Mouse (Mus musculus): ENCODE measurements around the gene Prkca. TPM values are rescaled to one million over a fixed set of nuclear protein-coding genes. Genes with fewer than 3 reads are reported as not detected.

Gene Prkca
- total RNA-seq, 1 experiment = 8.4 TPM

GRCm38 (mm10) chr11:108178258-108178657 is 165.5 kb downstream of the Prkca start:
- no peak overlapping the region for H3K9ac ChIP-seq (ENCODE audit: insufficient read depth, low read depth, low read length, poor library complexity, severe bottlenecking)
- no peaks in the 10 kb centered on the region for H3K4me1 ChIP-seq (ENCODE audit: control insufficient read depth in 2 of 2, insufficient read depth in 2 of 2, low read length in 2 of 2, poor library complexity in 1 of 2)
- H3K27ac ChIP-seq (ENCODE audit: insufficient read depth, low read depth, low read length, poor library complexity, severe bottlenecking) = no peak overlapping the region
- no peak for TF ChIP-seq MAFK (IDR thresholded peaks at IDR 0.05; ENCODE audit: insufficient read depth, low read depth, low read length)
- no peak for TF ChIP-seq ZNF384 (IDR thresholded peaks at IDR 0.05; ENCODE audit: low read depth, low read length)
- no peak for TF ChIP-seq HCFC1 (IDR thresholded peaks at IDR 0.05; ENCODE audit: borderline replicate concordance, insufficient read depth, low read length)
- no peak for TF ChIP-seq CHD2 (IDR thresholded peaks at IDR 0.05; ENCODE audit: low read depth, low read length)
- TF ChIP-seq ZC3H11A (IDR thresholded peaks at IDR 0.05; ENCODE audit: borderline replicate concordance, low read depth, low read length) = no peak
- no peaks in the 10 kb centered on the region for H3K36me3 ChIP-seq (ENCODE audit: control insufficient read depth, insufficient read depth, low read length, poor library complexity, severe bottlenecking)
- H3K4me3 ChIP-seq (ENCODE audit: insufficient read depth in 1 of 2, low read depth in 1 of 2, low read length in 2 of 2, poor library complexity in 1 of 2, severe bottlenecking in 1 of 2) = no peak overlapping the region
- in situ Hi-C loops (cut with MboI; ENCODE audit: low sequenced_read_pairs in 2 of 2, unreplicated experiment in 2 of 2) = no loop called here
- no peaks in the 10 kb centered on the region for H3K9me3 ChIP-seq (ENCODE audit: control insufficient read depth, insufficient read depth, low read depth, low read length)
- no peak for DNase-seq (ENCODE audit: low read depth, low spot score)

- in situ Hi-C loops (cut with MboI; ENCODE audit: low sequenced_read_pairs in 2 of 2, unreplicated experiment in 2 of 2) = no loop called here
- Histone ChIP-seq H3K27ac (ENCODE audit: insufficient read depth, low read depth, low read length, poor library complexity, severe bottlenecking) (no peak overlapping the region), H3K9ac (ENCODE audit: insufficient read depth, low read depth, low read length, poor library complexity, severe bottlenecking) (no peak overlapping the region), H3K4me3 (ENCODE audit: insufficient read depth in 1 of 2, low read depth in 1 of 2, low read length in 2 of 2, poor library complexity in 1 of 2, severe bottlenecking in 1 of 2) (no peak overlapping the region), H3K9me3 (ENCODE audit: control insufficient read depth, insufficient read depth, low read depth, low read length) (no peaks in the 10 kb centered on the region), H3K4me1 (ENCODE audit: control insufficient read depth in 2 of 2, insufficient read depth in 2 of 2, low read length in 2 of 2, poor library complexity in 1 of 2) (no peaks in the 10 kb centered on the region), H3K36me3 (ENCODE audit: control insufficient read depth, insufficient read depth, low read length, poor library complexity, severe bottlenecking) (no peaks in the 10 kb centered on the region)
- DNase-seq (ENCODE audit: low read depth, low spot score) = no peak
- TF ChIP-seq ZNF384 (IDR thresholded peaks at IDR 0.05; ENCODE audit: low read depth, low read length) (no peak), HCFC1 (IDR thresholded peaks at IDR 0.05; ENCODE audit: borderline replicate concordance, insufficient read depth, low read length) (no peak), ZC3H11A (IDR thresholded peaks at IDR 0.05; ENCODE audit: borderline replicate concordance, low read depth, low read length) (no peak), MAFK (IDR thresholded peaks at IDR 0.05; ENCODE audit: insufficient read depth, low read depth, low read length) (no peak), CHD2 (IDR thresholded peaks at IDR 0.05; ENCODE audit: low read depth, low read length) (no peak)
These were observed 167.0 kb downstream of the Prkca start for GRCm38 (mm10) chr11:108176715-108177114.

- Histone ChIP-seq H3K9me3 (ENCODE audit: control insufficient read depth, insufficient read depth, low read depth, low read length) (no peaks in the 10 kb centered on the region), H3K4me3 (ENCODE audit: insufficient read depth in 1 of 2, low read depth in 1 of 2, low read length in 2 of 2, poor library complexity in 1 of 2, severe bottlenecking in 1 of 2) (no peak overlapping the region), H3K4me1 (ENCODE audit: control insufficient read depth in 2 of 2, insufficient read depth in 2 of 2, low read length in 2 of 2, poor library complexity in 1 of 2) (no peaks in the 10 kb centered on the region), H3K27ac (ENCODE audit: insufficient read depth, low read depth, low read length, poor library complexity, severe bottlenecking) (no peak overlapping the region), H3K9ac (ENCODE audit: insufficient read depth, low read depth, low read length, poor library complexity, severe bottlenecking) (no peak overlapping the region), H3K36me3 (ENCODE audit: control insufficient read depth, insufficient read depth, low read length, poor library complexity, severe bottlenecking) (no peaks in the 10 kb centered on the region)
- in situ Hi-C loops (cut with MboI; ENCODE audit: low sequenced_read_pairs in 2 of 2, unreplicated experiment in 2 of 2) = no loop called here
- DNase-seq (ENCODE audit: low read depth, low spot score) = no peak
- TF ChIP-seq ZC3H11A (IDR thresholded peaks at IDR 0.05; ENCODE audit: borderline replicate concordance, low read depth, low read length) (no peak), CHD2 (IDR thresholded peaks at IDR 0.05; ENCODE audit: low read depth, low read length) (no peak), MAFK (IDR thresholded peaks at IDR 0.05; ENCODE audit: insufficient read depth, low read depth, low read length) (no peak), ZNF384 (IDR thresholded peaks at IDR 0.05; ENCODE audit: low read depth, low read length) (no peak)
These were observed 171.8 kb downstream of the Prkca start for GRCm38 (mm10) chr11:108171917-108172316.

GRCm38 (mm10) chr11:108171260-108171659 is 172.5 kb downstream of the Prkca start:
- no peaks in the 10 kb centered on the region for H3K9me3 ChIP-seq (ENCODE audit: control insufficient read depth, insufficient read depth, low read depth, low read length)
- no peak overlapping the region for H3K9ac ChIP-seq (ENCODE audit: insufficient read depth, low read depth, low read length, poor library complexity, severe bottlenecking)
- in situ Hi-C loops (cut with MboI; ENCODE audit: low sequenced_read_pairs in 2 of 2, unreplicated experiment in 2 of 2) = no loop called here
- H3K36me3 ChIP-seq (ENCODE audit: control insufficient read depth, insufficient read depth, low read length, poor library complexity, severe bottlenecking) = no peaks in the 10 kb centered on the region
- DNase-seq (ENCODE audit: low read depth, low spot score) = no peak
- H3K4me3 ChIP-seq (ENCODE audit: insufficient read depth in 1 of 2, low read depth in 1 of 2, low read length in 2 of 2, poor library complexity in 1 of 2, severe bottlenecking in 1 of 2) = no peak overlapping the region
- no peak overlapping the region for H3K27ac ChIP-seq (ENCODE audit: insufficient read depth, low read depth, low read length, poor library complexity, severe bottlenecking)
- H3K4me1 ChIP-seq (ENCODE audit: control insufficient read depth in 2 of 2, insufficient read depth in 2 of 2, low read length in 2 of 2, poor library complexity in 1 of 2) = no peaks in the 10 kb centered on the region
- TF ChIP-seq ZNF384 (IDR thresholded peaks at IDR 0.05; ENCODE audit: low read depth, low read length) (no peak), MAFK (IDR thresholded peaks at IDR 0.05; ENCODE audit: insufficient read depth, low read depth, low read length) (no peak), HCFC1 (IDR thresholded peaks at IDR 0.05; ENCODE audit: borderline replicate concordance, insufficient read depth, low read length) (no peak), ZC3H11A (IDR thresholded peaks at IDR 0.05; ENCODE audit: borderline replicate concordance, low read depth, low read length) (no peak), CHD2 (IDR thresholded peaks at IDR 0.05; ENCODE audit: low read depth, low read length) (no peak)

GRCm38 (mm10) chr11:108170107-108170506 is 173.6 kb downstream of the Prkca start:
- no peaks in the 10 kb centered on the region for H3K9me3 ChIP-seq (ENCODE audit: control insufficient read depth, insufficient read depth, low read depth, low read length)
- in situ Hi-C loops (cut with MboI; ENCODE audit: low sequenced_read_pairs in 2 of 2, unreplicated experiment in 2 of 2) = no loop called here
- DNase-seq (ENCODE audit: low read depth, low spot score) = no peak

More at GRCm38 (mm10) chr11:108170107-108170506, 173.6 kb downstream of the Prkca start:
- no peak for TF ChIP-seq ZC3H11A (IDR thresholded peaks at IDR 0.05; ENCODE audit: borderline replicate concordance, low read depth, low read length)
- no peak for TF ChIP-seq HCFC1 (IDR thresholded peaks at IDR 0.05; ENCODE audit: borderline replicate concordance, insufficient read depth, low read length)
- TF ChIP-seq CHD2 (IDR thresholded peaks at IDR 0.05; ENCODE audit: low read depth, low read length) = no peak
- no peak for TF ChIP-seq MAFK (IDR thresholded peaks at IDR 0.05; ENCODE audit: insufficient read depth, low read depth, low read length)
- TF ChIP-seq ZNF384 (IDR thresholded peaks at IDR 0.05; ENCODE audit: low read depth, low read length) = no peak
- H3K9ac ChIP-seq (ENCODE audit: insufficient read depth, low read depth, low read length, poor library complexity, severe bottlenecking) = no peak overlapping the region
- no peak overlapping the region for H3K4me3 ChIP-seq (ENCODE audit: insufficient read depth in 1 of 2, low read depth in 1 of 2, low read length in 2 of 2, poor library complexity in 1 of 2, severe bottlenecking in 1 of 2)
- H3K4me1 ChIP-seq (ENCODE audit: control insufficient read depth in 2 of 2, insufficient read depth in 2 of 2, low read length in 2 of 2, poor library complexity in 1 of 2) = no peaks in the 10 kb centered on the region
- no peak overlapping the region for H3K27ac ChIP-seq (ENCODE audit: insufficient read depth, low read depth, low read length, poor library complexity, severe bottlenecking)
- no peaks in the 10 kb centered on the region for H3K36me3 ChIP-seq (ENCODE audit: control insufficient read depth, insufficient read depth, low read length, poor library complexity, severe bottlenecking)
